Mouse (Mus musculus) MEL (cell line): ENCODE results near the gene Fam129a. TPM values are rescaled to one million over a fixed set of nuclear protein-coding genes. Genes with fewer than 3 reads are reported as not detected.

Experiments
- DNase-seq: peaks from one replicate; pipeline ENCODE4 v3.0.0; 2011; ENCODE audit warnings: low read depth, low spot score
- H3K27ac ChIP-seq: 2 replicates; pipeline ENCODE4 v1.5.1; 2012; ENCODE audit warnings: low read depth, mild to moderate bottlenecking, control low read depth, low read length, moderate library complexity; ENCODE audit not compliant: control insufficient read depth
- H3K27me3 ChIP-seq, 2 experiments: fragments of 150-350 bp in 1 of 2; sonication (generic) in 1 of 2; 2 replicates each; pipeline ENCODE4 v1.6.1; 2012; ENCODE audit warnings: low read length in 2 of 2, mild to moderate bottlenecking in 2 of 2, improper control_type of control experiment in 1 of 2, moderate library complexity in 1 of 2; ENCODE audit not compliant: insufficient read depth in 2 of 2, control insufficient read depth in 1 of 2
- H3K36me3 ChIP-seq, 2 experiments: 2 replicates each; pipeline ENCODE4 v1.6.1; 2012 to 2014; ENCODE audit warnings: low read length in 2 of 2, improper control_type of control experiment in 1 of 2, inconsistent platforms in 1 of 2, mild to moderate bottlenecking in 1 of 2; ENCODE audit not compliant: insufficient read depth in 2 of 2, control insufficient read depth in 1 of 2
- H3K4me1 ChIP-seq, 2 experiments: fragments of 150-350 bp in 1 of 2; sonication (generic) in 1 of 2; 2 replicates each; pipeline ENCODE4 v1.6.1; 2012; ENCODE audit warnings: low read length in 2 of 2, improper control_type of control experiment in 1 of 2, mild to moderate bottlenecking in 1 of 2; ENCODE audit not compliant: insufficient read depth in 2 of 2, control insufficient read depth in 1 of 2
- H3K4me3 ChIP-seq, 2 experiments: fragments of 150-350 bp in 1 of 2; sonication (generic) in 1 of 2; 2 replicates each; pipeline ENCODE4 v1.5.1; 2012; ENCODE audit warnings: low read depth in 2 of 2, low read length in 2 of 2, mild to moderate bottlenecking in 2 of 2, moderate library complexity in 2 of 2, control low read depth in 1 of 2, improper control_type of control experiment in 1 of 2; ENCODE audit not compliant: control insufficient read depth in 1 of 2, insufficient read depth in 1 of 2
- H3K79me2 ChIP-seq: 2 replicates; pipeline ENCODE4 v1.6.1; 2012; ENCODE audit warnings: mild to moderate bottlenecking, low read length, moderate library complexity; ENCODE audit not compliant: control insufficient read depth, poor library complexity, insufficient read depth
- H3K9ac ChIP-seq: 2 replicates; pipeline ENCODE4 v1.6.1; 2012; ENCODE audit warnings: low read depth, mild to moderate bottlenecking, control low read depth, low read length, moderate library complexity; ENCODE audit not compliant: control insufficient read depth, poor library complexity, severe bottlenecking
- H3K9me3 ChIP-seq: fragments of 150-350 bp; sonication (generic); replicated peaks from 2 replicates; pipeline ENCODE4 v1.6.1; 2012; ENCODE audit warnings: mild to moderate bottlenecking, low read length, improper control_type of control experiment, moderate library complexity; ENCODE audit not compliant: insufficient read depth
- CHD1 ChIP-seq: IDR thresholded peaks from 2 replicates; pipeline ENCODE4 v1.6.1; 2012; ENCODE audit warnings: low read depth, mild to moderate bottlenecking, inconsistent platforms, low read length, improper control_type of control experiment
- CTCF ChIP-seq, 3 experiments: IDR thresholded peaks in 2 of 3; conservative IDR thresholded peaks in 1 of 3; 2 replicates each; pipeline ENCODE4 v1.5.1; 2011 to 2012; ENCODE audit warnings: low read length in 3 of 3, low read depth in 2 of 3, mild to moderate bottlenecking in 2 of 3, improper control_type of control experiment in 1 of 3, inconsistent platforms in 1 of 3, mixed read lengths in 1 of 3, moderate library complexity in 1 of 3; ENCODE audit not compliant: control insufficient read depth in 1 of 3, insufficient read depth in 1 of 3, poor library complexity in 1 of 3, severe bottlenecking in 1 of 3
- ELF1 ChIP-seq: IDR thresholded peaks from 2 replicates; pipeline ENCODE4 v1.6.1; 2014; ENCODE audit warnings: low read depth, mild to moderate bottlenecking, inconsistent platforms, low read length, improper control_type of control experiment, moderate library complexity
- EP300 ChIP-seq, 2 experiments: IDR thresholded peaks; 2 replicates each; pipeline ENCODE4 v1.6.1; 2011; ENCODE audit warnings: improper control_type of control experiment in 2 of 2, low read length in 2 of 2, low read depth in 1 of 2, mild to moderate bottlenecking in 1 of 2
- ETS1 ChIP-seq: IDR thresholded peaks from 2 replicates; pipeline ENCODE4 v1.6.1; 2012; ENCODE audit warnings: low read depth, mild to moderate bottlenecking, inconsistent platforms, low read length, improper control_type of control experiment, moderate library complexity
- GABPA ChIP-seq: IDR thresholded peaks from 2 replicates; pipeline ENCODE4 v1.6.1; 2012; ENCODE audit warnings: low read depth, mild to moderate bottlenecking, inconsistent platforms, low read length, improper control_type of control experiment, moderate library complexity
- GATA1 ChIP-seq: IDR thresholded peaks from 2 replicates; pipeline ENCODE4 v1.6.1; 2011; ENCODE audit warnings: low read depth, low read length, improper control_type of control experiment
- JUND ChIP-seq: IDR thresholded peaks from 2 replicates; pipeline ENCODE4 v1.6.1; 2011; ENCODE audit warnings: low read depth, mild to moderate bottlenecking, improper control_type of control experiment, low read length
- MAX ChIP-seq: IDR thresholded peaks from 2 replicates; pipeline ENCODE4 v1.6.1; 2011; ENCODE audit warnings: low read length, improper control_type of control experiment
- MAZ ChIP-seq: IDR thresholded peaks from 2 replicates; pipeline ENCODE4 v1.6.1; 2012; ENCODE audit warnings: low read depth, mild to moderate bottlenecking, inconsistent platforms, low read length, improper control_type of control experiment
- MEF2A ChIP-seq: IDR thresholded peaks from 2 replicates; pipeline ENCODE4 v1.6.1; 2014; ENCODE audit warnings: low read depth, mild to moderate bottlenecking, inconsistent platforms, low read length, improper control_type of control experiment; ENCODE audit not compliant: poor library complexity, insufficient replicate concordance, severe bottlenecking; ENCODE audit errors: extremely low read depth
- MXI1 ChIP-seq: IDR thresholded peaks from 2 replicates; pipeline ENCODE4 v1.6.1; 2011; ENCODE audit warnings: mild to moderate bottlenecking, low read depth, low read length, improper control_type of control experiment
- MYB ChIP-seq: IDR thresholded peaks from 2 replicates; pipeline ENCODE4 v1.6.1; 2011; ENCODE audit warnings: mild to moderate bottlenecking, low read depth, low read length, improper control_type of control experiment
- MYC ChIP-seq: IDR thresholded peaks from 2 replicates; pipeline ENCODE4 v1.6.1; 2011; ENCODE audit warnings: low read depth, mild to moderate bottlenecking, low read length, improper control_type of control experiment, moderate library complexity
- NELFE ChIP-seq: IDR thresholded peaks from 2 replicates; pipeline ENCODE4 v1.6.1; 2011; ENCODE audit warnings: low read depth, low read length, improper control_type of control experiment
- POLR2A ChIP-seq, 2 experiments: IDR thresholded peaks; 2 replicates each; pipeline ENCODE4 v1.6.1; 2011 to 2012; ENCODE audit warnings: low read length in 2 of 2, mild to moderate bottlenecking in 2 of 2, control low read depth in 1 of 2, improper control_type of control experiment in 1 of 2, low read depth in 1 of 2, moderate library complexity in 1 of 2; ENCODE audit not compliant: control insufficient read depth in 1 of 2, insufficient read depth in 1 of 2, poor library complexity in 1 of 2
- POLR2AphosphoS5 ChIP-seq: IDR thresholded peaks from 2 replicates; pipeline ENCODE4 v1.6.1; 2012; ENCODE audit warnings: low read depth, borderline replicate concordance, mild to moderate bottlenecking, inconsistent platforms, low read length, moderate library complexity, mixed read lengths
- RAD21 ChIP-seq: IDR thresholded peaks from 2 replicates; pipeline ENCODE4 v1.6.1; 2011; ENCODE audit warnings: mild to moderate bottlenecking, low read depth, low read length, improper control_type of control experiment
- RCOR1 ChIP-seq: IDR thresholded peaks from 2 replicates; pipeline ENCODE4 v1.6.1; 2012; ENCODE audit warnings: low read depth, mild to moderate bottlenecking, inconsistent platforms, low read length, improper control_type of control experiment
- SIN3A ChIP-seq: IDR thresholded peaks from 2 replicates; pipeline ENCODE4 v1.6.1; 2012; ENCODE audit warnings: low read length, improper control_type of control experiment, inconsistent platforms
- SMC3 ChIP-seq: IDR thresholded peaks from 2 replicates; pipeline ENCODE4 v1.6.1; 2011; ENCODE audit warnings: low read depth, low read length, improper control_type of control experiment
- TAL1 ChIP-seq: IDR thresholded peaks from 2 replicates; pipeline ENCODE4 v1.6.1; 2012; ENCODE audit warnings: mild to moderate bottlenecking, inconsistent platforms, low read length, moderate library complexity, mixed read lengths
- TBP ChIP-seq: IDR thresholded peaks from 2 replicates; pipeline ENCODE4 v1.8.0; 2011; ENCODE audit warnings: low read depth, low read length, improper control_type of control experiment
- TCF12 ChIP-seq: IDR thresholded peaks from 2 replicates; pipeline ENCODE4 v1.6.1; 2014; ENCODE audit warnings: low read depth, mild to moderate bottlenecking, inconsistent platforms, low read length, improper control_type of control experiment, moderate library complexity
- ZKSCAN1 ChIP-seq: IDR thresholded peaks from 2 replicates; pipeline ENCODE4 v1.6.1; 2012; ENCODE audit warnings: low read depth, mild to moderate bottlenecking, inconsistent platforms, low read length, improper control_type of control experiment, moderate library complexity
- ZMIZ1 ChIP-seq: IDR thresholded peaks from 2 replicates; pipeline ENCODE4 v1.6.1; 2012; ENCODE audit warnings: low read depth, mild to moderate bottlenecking, inconsistent platforms, low read length, improper control_type of control experiment, moderate library complexity
- ZNF384 ChIP-seq: IDR thresholded peaks from 2 replicates; pipeline ENCODE4 v1.6.1; 2012; ENCODE audit warnings: low read depth, mild to moderate bottlenecking, inconsistent platforms, low read length, improper control_type of control experiment
- polyA plus RNA-seq, 2 experiments: library from polyadenylated mRNA; stranded (reverse) in 1 of 2; unstranded in 1 of 2; fragments of >175 nt in 1 of 2; fragments of >200 nt in 1 of 2; gene quantifications; 2 replicates each; pipeline versions ENCODE4 v1.2.1 to v1.2.4; 2012; ENCODE audit warnings: low replicate concordance in 2 of 2, low read depth in 1 of 2; ENCODE audit not compliant: insufficient read length in 2 of 2, insufficient read depth in 1 of 2, missing spikeins in 1 of 2
- total RNA-seq: library from RNA; depleted of rRNA; stranded (reverse); fragments of 300-350 nt; gene quantifications from 2 replicates; pipeline ENCODE4 v1.2.3, GENCODE M21; 2012

The Fam129a gene
- total and polyA plus RNA-seq, 3 experiments = 3.1 to 67.5 (median 8.8) TPM

DNA sequence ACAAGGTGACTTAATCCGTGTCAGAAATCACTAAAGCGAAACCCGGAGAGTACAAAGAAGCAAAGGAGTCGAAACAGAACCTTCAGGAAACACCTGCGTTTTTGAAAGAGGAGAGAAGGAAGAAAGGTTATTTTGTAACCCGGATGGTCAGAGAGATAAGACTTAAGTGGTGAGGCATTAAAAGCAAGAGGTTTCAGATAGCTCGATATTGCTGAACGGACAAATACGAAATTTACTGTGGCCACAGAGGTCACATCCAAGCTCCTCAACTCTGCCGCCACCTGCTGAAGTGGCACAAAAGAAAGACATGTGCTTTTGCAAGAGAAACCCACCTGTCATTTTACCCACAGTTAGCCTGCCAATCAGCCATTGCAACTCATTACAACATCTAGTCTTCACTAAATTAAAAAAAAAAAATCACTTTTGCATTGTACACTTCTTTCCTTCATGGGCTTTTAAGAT, 183.1 kb downstream of the Fam129a start:
- H3K4me1 ChIP-seq = peaks cover 9 to 16% of the 10 kb centered on the region in 2 experiments
- TF ChIP-seq MAX (peak; percentile 88), CHD1 (peak; percentile 87; the same call in 1 of the 2 replicates), NELFE (no peak; the same call in 1 of the 2 replicates), ZNF384 (peak; percentile 77), MYC (peak; percentile 83; the same call in 1 of the 2 replicates), MYB (no peak), ETS1 (peak; percentile 64), RAD21 (peak; percentile 9), JUND (no peak), GABPA (no peak), GATA1 (peak; percentile 57), SIN3A (peak; percentile 41; the same call in 1 of the 2 replicates), POLR2A (IDR thresholded peaks at IDR 0.05; ENCODE audit: control insufficient read depth in 1 of 2, insufficient read depth in 1 of 2, low read depth in 1 of 2, low read length in 2 of 2, poor library complexity in 1 of 2) (no peak), EP300 (IDR thresholded peaks at IDR 0.05; ENCODE audit: low read depth in 1 of 2, low read length in 2 of 2) (peak; percentile 53 to 68), ELF1 (no peak), ZKSCAN1 (no peak), SMC3 (peak; percentile 34), MEF2A (no peak), RCOR1 (peak; percentile 66), CTCF (IDR thresholded peaks at IDR 0.05 in 2 of 3, conservative IDR thresholded peaks at IDR 0.05 in 1 of 3; ENCODE audit: control insufficient read depth in 1 of 3, insufficient read depth in 1 of 3, low read depth in 2 of 3, low read length in 3 of 3, poor library complexity in 1 of 3, severe bottlenecking in 1 of 3) (peak in 2 of 3 experiments; percentile 10; a peak in 2 of 6 replicates), TBP (0 out of 2 replicates have a peak, but pooled peaks have one; percentile 15), TAL1 (peak; percentile 45), MAZ (no peak), TCF12 (peak; percentile 83), POLR2AphosphoS5 (no peak), ZMIZ1 (peak; percentile 32; the same call in 1 of the 2 replicates), MXI1 (peak; percentile 97)
- TF ChIP-seq, all 39 proteins: peak for 17
- H3K9me3 ChIP-seq = no peaks in the 10 kb centered on the region
- DNase-seq = peak; percentile 81
- peaks cover 17% of the 10 kb centered on the region for H3K79me2 ChIP-seq
- H3K9ac ChIP-seq = peak overlapping the region; percentile 72
- H3K27ac ChIP-seq = peak overlapping the region; percentile 73
- H3K27me3 ChIP-seq = no peaks in the 10 kb centered on the region
- H3K4me3 ChIP-seq = peak overlapping the region; percentile 56 to 77
- peaks cover 0 to 28% of the 10 kb centered on the region in 2 experiments; a peak in 2 of 4 replicates for H3K36me3 ChIP-seq
